Mouse (Mus musculus) kidney, postnatal 14 days (tissue): Measurements from ENCODE around the gene Npm1.

Source experiments
- DNase-seq: peaks from one replicate; pipeline ENCODE4 v3.0.0; 2022; ENCODE audit warnings: mixed read lengths

Gene Npm1

DNA sequence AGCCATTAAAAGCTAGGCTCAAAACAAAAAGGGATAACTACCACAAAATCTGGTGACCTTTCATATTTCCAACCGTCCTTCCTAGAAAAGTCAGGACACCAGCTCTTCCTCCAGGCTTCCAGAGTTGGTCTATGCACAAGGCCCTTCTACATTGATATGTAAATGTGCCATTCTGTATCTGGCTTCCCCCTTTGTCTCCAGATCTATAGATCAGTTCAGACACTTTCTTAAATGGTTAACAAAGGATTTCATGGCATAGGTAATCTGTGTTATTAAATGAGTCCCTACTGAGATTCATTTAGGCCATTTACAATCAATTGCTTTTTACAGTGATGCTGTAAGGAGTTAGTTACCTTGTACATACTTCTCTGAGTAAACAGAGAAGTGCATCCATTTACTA, 16.8 kb upstream of the Npm1 start:
- DNase-seq = no peak

- DNase-seq = peak; percentile 51
Measured at GRCm38 (mm10) chr11:33176525-33177245, 13.7 kb upstream of the Npm1 start.

- no peak for DNase-seq
Measured at GRCm38 (mm10) chr11:33175768-33176167, 12.8 kb upstream of the Npm1 start.

GRCm38 (mm10) chr11:33170489-33170888, 7.5 kb upstream of the Npm1 start:
- peak; percentile 40 for DNase-seq

GRCm38 (mm10) chr11:33162211-33162997, 602 bp downstream of the Npm1 start:
- DNase-seq = peak; percentile 77

GRCm38 (mm10) chr11:33159741-33160140, 3.3 kb downstream of the Npm1 start:
- no peak for DNase-seq

GRCm38 (mm10) chr11:33157453-33158196, 5.4 kb downstream of the Npm1 start:
- DNase-seq = no peak

DNA sequence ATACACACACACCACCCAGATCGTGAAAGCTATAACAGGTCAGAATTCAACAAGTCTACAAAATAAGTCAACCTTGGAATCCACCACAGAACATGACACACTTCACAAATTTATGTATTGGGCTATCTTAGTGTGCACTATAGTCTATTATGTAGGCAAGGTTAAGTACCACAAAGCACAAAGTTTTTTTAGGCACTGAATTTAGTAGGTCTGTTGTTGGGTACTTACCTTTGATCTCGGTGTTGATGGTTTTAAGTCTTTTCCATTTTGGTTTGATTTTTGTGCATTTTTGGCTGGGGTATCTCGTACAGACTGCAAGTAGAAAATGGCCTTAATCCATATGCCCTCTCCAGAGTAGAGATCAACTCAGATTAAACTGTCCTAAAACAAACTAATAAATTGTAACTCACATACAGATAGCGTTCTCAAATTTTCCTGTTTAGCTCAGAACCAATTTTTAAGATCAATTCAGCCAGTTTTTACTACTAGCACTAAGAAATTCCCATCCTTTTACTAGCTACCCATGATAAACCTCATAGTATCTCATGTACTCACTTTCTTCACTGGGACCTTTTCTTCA, 6.5 kb downstream of the Npm1 start:
- DNase-seq = no peak

DNA sequence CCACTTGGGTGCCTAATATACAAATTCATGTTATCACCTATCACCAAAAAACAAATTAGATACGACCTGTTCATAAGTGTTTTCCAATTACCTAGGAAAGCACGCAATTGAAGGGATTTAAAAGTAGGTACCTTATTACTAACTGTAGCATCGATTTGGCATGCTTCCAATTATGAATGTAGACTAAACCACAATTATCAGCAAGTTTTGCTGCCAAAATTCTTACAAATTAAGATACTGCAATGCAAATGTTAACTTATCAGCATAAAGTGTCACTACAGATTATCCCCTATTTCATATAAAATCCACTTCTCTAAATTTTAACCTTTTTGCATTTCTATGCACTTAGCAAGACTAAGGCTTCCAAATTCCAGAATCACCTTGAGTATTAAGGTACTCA, 8.5 kb downstream of the Npm1 start:
- no peak for DNase-seq

DNA sequence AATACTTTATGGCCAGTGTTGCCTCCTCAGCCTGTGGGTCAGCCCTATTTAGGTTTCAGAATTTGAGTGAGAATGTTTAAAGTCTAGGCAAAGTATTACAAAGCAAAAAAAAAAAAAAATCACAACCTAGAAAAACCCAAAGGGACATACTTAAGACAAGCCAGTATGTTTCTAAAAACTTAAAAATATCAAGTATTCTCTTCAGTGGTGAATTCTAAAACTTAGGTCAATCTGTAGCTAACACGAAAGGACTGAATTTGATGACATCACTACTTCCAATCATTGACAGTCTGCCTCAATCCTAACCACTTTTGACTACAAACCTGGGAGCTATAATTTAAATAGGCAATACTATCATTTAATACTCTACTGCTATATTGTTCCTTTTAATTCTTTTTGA, 10.0 kb downstream of the Npm1 start:
- DNase-seq = no peak

DNA sequence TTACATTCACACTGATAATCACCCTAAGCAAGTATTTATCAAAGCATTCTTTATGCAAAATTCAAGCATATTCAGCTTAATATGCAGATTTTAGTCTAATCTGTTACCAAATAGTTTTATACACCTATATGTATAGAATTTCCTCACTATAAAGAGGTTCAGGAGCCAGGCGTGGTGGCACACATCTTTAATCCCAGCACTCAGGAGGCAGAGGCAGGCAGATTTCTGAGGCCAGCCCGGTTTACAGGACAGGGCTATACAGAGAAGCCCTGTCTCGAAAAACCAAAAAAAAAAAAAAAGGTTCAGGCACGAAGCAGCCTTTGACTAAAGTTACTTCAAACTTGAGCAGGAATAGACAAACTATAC, 11.2 kb downstream of the Npm1 start:
- no peak for DNase-seq

DNA sequence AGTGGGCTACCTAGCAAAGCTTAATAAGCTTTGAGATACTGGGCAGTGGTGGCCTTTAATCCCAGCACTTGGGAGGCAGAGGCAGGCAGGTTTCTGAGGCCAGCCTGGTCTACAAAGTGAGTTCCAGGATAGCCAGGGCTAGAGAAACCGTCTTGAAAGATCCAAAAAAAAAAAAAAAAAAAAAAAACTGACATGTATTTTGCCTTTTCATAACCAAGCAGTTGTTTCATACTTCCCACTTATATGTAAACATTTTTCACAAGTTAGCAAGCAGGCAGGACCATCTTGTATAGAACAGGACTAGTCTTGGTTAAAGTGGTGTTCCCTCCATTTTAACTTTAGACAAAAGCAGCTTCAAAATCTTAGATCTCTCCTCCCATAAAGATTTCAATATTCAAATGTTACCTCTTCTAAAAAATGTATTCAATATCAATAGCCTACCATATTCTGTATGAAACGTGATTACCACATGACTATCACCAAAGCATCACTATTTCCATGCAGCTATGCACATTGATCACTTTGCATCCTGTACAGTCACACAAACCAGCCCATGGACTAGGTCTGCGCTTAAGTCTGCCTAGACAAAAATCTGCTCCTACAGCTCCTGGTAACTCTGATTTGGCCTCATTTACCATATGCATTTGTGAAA, 11.8 kb downstream of the Npm1 start:
- DNase-seq = no peak

DNA sequence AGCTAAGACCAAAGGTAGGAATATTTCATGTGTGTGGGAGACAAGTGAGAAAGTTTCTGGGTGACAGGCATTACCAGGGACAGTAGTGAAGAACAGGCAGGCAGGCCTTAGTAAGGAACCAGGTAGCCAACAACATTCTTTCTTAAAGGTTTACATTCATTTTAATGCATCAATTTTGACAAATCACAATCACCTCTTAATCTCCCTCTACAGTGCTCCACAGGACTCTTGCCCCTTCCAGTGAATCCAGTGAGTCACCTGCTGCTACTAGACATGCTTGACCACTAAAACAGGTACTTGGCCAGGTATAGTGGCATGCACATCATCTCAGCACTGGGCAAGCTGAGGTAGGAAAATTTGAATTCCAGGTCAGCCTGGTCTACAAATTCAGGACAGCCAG, 12.6 kb downstream of the Npm1 start:
- DNase-seq = no peak

GRCm38 (mm10) chr11:33149453-33149852, 13.6 kb downstream of the Npm1 start:
- no peak for DNase-seq

- no peak for DNase-seq
Measured at GRCm38 (mm10) chr11:33149088-33149436, 13.9 kb downstream of the Npm1 start.

GRCm38 (mm10) chr11:33148338-33149087, 14.5 kb downstream of the Npm1 start:
- DNase-seq = peak; percentile 88

DNA sequence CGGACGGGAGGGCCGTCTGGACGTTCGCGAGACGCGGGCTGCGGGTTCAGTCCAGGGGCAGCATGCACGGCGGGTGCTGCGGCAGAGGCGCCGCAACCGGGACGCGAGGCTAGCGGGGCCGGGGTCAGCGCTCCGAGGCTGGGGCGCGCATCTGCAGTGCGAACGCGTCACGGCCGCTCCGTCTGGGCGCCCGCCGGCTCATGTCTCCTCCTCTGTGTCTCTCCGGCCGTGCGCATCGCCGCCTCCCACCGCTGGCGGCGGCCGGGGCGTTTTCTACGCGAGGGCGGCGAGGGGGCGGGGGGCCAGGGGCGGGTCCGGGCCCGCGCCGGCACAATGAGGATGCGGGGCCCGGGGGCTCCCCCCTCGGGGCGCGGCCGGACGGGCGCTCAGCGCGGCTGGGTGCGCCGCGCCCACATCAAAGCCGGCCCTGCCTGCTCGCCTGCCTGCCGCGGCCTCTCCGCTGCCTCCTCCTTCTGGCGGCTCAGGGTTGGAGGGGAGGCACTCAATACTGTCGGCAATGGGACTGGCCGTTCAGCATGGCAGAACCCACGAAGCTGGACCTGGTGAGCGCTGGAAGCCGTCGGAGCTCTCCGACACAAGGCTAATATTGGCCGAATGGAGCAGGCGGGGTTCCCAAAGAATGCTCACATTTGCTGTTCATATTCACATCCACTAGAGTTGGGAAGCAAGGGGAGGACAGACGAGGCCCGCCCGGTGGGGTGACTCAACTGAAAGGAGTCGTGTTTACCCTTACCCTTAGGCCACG, 15.3 kb downstream of the Npm1 start:
- peak; percentile 62 for DNase-seq

- DNase-seq = peak; percentile 61
Measured at GRCm38 (mm10) chr11:33147171-33147571, 15.8 kb downstream of the Npm1 start, which contains the start of gene Fgf18. Gene Fgf18, minus strand, starts transcription at chr11:33147400.

- peak; percentile 60 for DNase-seq
Measured at GRCm38 (mm10) chr11:33146651-33147131, 16.3 kb downstream of the Npm1 start.

DNA sequence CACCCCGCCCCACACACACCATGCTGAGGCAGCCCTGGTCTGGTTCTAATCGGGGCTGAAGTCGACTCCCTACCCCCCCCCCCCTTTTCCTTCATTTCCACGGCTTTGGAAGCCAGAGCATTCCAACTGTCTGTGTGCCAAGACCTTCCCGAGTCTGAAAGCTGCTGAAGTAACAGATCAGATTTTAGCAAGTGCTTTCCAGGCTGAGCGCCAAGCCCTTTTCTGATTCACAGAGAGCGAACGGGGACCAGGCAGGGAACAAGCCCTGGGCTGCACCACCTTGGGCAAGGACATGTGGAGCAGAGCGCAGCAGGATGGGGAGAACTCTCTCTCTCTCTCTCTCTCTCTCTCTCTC, 16.9 kb downstream of the Npm1 start:
- DNase-seq = peak; percentile 83
